ENCODE assay signal across 10 mouse cellular contexts in the genomic region with DNA sequence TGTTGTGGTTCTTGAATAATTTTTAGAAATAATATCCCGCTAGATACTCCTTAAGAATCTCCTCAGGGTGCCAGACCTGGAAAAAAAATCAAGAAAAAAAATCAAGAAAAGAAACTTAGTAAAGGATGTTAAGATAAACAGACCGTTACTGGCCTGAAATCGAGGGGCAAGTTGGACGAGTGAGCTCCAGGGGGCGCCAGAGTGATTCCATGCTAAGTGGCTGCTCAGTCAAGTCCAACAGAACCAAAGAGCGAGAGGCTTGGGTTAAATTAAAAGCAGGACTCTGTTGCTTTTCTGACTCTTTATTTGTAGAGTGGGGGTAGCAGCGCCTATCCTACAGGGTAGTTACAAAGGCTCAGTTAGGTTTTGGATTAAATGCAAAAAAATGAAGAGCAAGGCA. TPM values are rescaled to one million over a fixed set of nuclear protein-coding genes. Genes with fewer than 3 reads are reported as not detected.
DNase-seq lines count a peak whose midpoint lies in the region; TF ChIP-seq lines count a peak whose summit lies in the region.
"Had no signal": no experiment of that assay in that cellular context is flagged by ENCODE, and none has a peak within 500 bp of the region (broad histone marks: within the 10 kb centered on the region; RNA-seq: fewer than 3 reads in every experiment).

No protein-coding gene starts in this region.

- H3K4me1 ChIP-seq in CH12.LX (ENCODE audit: control insufficient read depth in 1 of 2, insufficient read depth in 2 of 2) = no peaks in the 10 kb centered on the region

- peak; percentile 68 for TF ChIP-seq RAD21 in CH12.LX (IDR thresholded peaks at IDR 0.05; ENCODE audit: low read depth, low read length)

- DNase-seq in cerebellum, adult 11 months = peak; percentile 25
- no peak for DNase-seq in cerebellum, adult 11-12 months
- peak; percentile 59 for DNase-seq in CH12.LX (ENCODE audit: extremely low read depth)
- peak; percentile 15 for DNase-seq in c-Kit-positive CD71-positive TER-119-negative erythroid progenitor cells, embryonic 14.5 days (ENCODE audit: low read depth)
- peak; percentile 57 for DNase-seq in gastrocnemius, postnatal 14 days
- DNase-seq in left cerebral cortex, adult 11 months (ENCODE audit: low spot score) = peak; percentile 65
- peak; percentile 9 for DNase-seq in naive thymus-derived CD4-positive, alpha-beta T cell, adult 2 months (ENCODE audit: low read depth)
- DNase-seq in urinary bladder, adult 18-20 months (ENCODE audit: low spot score in 2 of 2) = peak; percentile 18 to 64

- no peak for TF ChIP-seq POLR2A in CH12.LX (IDR thresholded peaks at IDR 0.05; ENCODE audit: low read depth, low read length)

- no peaks in the 10 kb centered on the region for H3K9me3 ChIP-seq in CH12.LX (replicated peaks; ENCODE audit: low read length)

- no peak for TF ChIP-seq EP300 in CH12.LX (IDR thresholded peaks at IDR 0.05; ENCODE audit: low read length)

- H3K4me2 ChIP-seq in CH12.LX (ENCODE audit: insufficient read depth, low read depth, poor library complexity, severe bottlenecking) = no peak overlapping the region

- dilution Hi-C loops in CH12.LX (cut with MboI; ENCODE audit: extremely low pct_ligation_motif_present, extremely low pct_unique_long_range_greater_than_20kb, low sequenced_read_pairs) = no loop called here

- no peak overlapping the region for H3K4me3 ChIP-seq in CH12.LX (replicated peaks in 1 of 3; ENCODE audit: low read depth in 2 of 3, low read length in 2 of 3, poor library complexity in 1 of 3)

- in situ Hi-C loops in CH12.LX (cut with MboI; ENCODE audit: low pct_ligation_motif_present, low pct_unique_long_range_greater_than_20kb, low sequenced_read_pairs) = loop anchor here (5.0 kb wide), 1 partner anchor 240 kb away; the partner anchor contains the start of gene Ttc12

- peaks cover 6% of the 10 kb centered on the region for H3K27me3 ChIP-seq in CH12.LX (replicated peaks)

- peak; percentile 57 to 86; a peak in 3 of 4 replicates for TF ChIP-seq CTCF in CH12.LX (conservative IDR thresholded peaks at IDR 0.05 in 1 of 2, IDR thresholded peaks at IDR 0.05 in 1 of 2; ENCODE audit: low read depth in 2 of 2, low read length in 2 of 2)

- H3K27ac ChIP-seq in CH12.LX (ENCODE audit: insufficient read depth, low read depth) = no peak overlapping the region

- no peaks in the 10 kb centered on the region for H3K79me2 ChIP-seq in CH12.LX (replicated peaks; ENCODE audit: control insufficient read depth, extremely low read depth, insufficient read depth, poor library complexity, severe bottlenecking)

- no peaks in the 10 kb centered on the region for H3K36me3 ChIP-seq in CH12.LX (replicated peaks in 1 of 2; ENCODE audit: control insufficient read depth in 1 of 2, insufficient read depth in 1 of 2, low read length in 1 of 2)

- intact Hi-C loops in gastrocnemius, postnatal 14 days (cut with DNase I; ENCODE audit: low total_unique reads) = loop anchor here (2.0 kb wide), 1 partner anchor 242 kb away; no protein-coding TSS in a partner anchor

- H3K9ac ChIP-seq in CH12.LX (ENCODE audit: insufficient read depth, low read depth) = no peak overlapping the region

TF ChIP-seq in CH12.LX, 34 proteins besides CTCF, POLR2A, EP300 and RAD21:
- TF ChIP-seq MEF2A (IDR thresholded peaks at IDR 0.05; ENCODE audit: borderline replicate concordance, low read depth, low read length) (no peak), SMC3 (IDR thresholded peaks at IDR 0.05; ENCODE audit: low read depth, low read length) (peak; percentile 87)

RNA-seq across cellular contexts. Expression of gene Gm4894, which starts 3.5 kb away (rescaled TPM):
- total RNA-seq in CH12.LX (2012; rRNA removed) (not detected in 2 replicates), CH12.LX (2014; rRNA removed) (not detected in 2 replicates)
- polyA plus RNA-seq in CH12.LX (2012; ENCODE audit: insufficient read length, low read depth) = not detected in 2 replicates
- total RNA-seq in gastrocnemius, postnatal 14 days (2021) = not detected
- polyA plus RNA-seq: C2C12; heart, embryonic 16.5 days had no signal
